Mouse (Mus musculus) MEL (cell line): ENCODE measurements at regions not wholly inside any gene's neighbourhood (a gene's known extent, or its start where the extent isn't known, plus 50 kb on each side); places are given as distances from the start of the nearest gene placed in this dataset.

Source experiments
- CTCF ChIP-seq, 3 experiments: IDR thresholded peaks in 2 of 3; conservative IDR thresholded peaks in 1 of 3; 2 replicates each; pipeline ENCODE4 v1.5.1; 2011 to 2012; ENCODE audit warnings: low read length in 3 of 3, low read depth in 2 of 3, mild to moderate bottlenecking in 2 of 3, improper control_type of control experiment in 1 of 3, inconsistent platforms in 1 of 3, mixed read lengths in 1 of 3, moderate library complexity in 1 of 3; ENCODE audit not compliant: control insufficient read depth in 1 of 3, insufficient read depth in 1 of 3, poor library complexity in 1 of 3, severe bottlenecking in 1 of 3
- ETS1 ChIP-seq: IDR thresholded peaks from 2 replicates; pipeline ENCODE4 v1.6.1; 2012; ENCODE audit warnings: low read depth, mild to moderate bottlenecking, inconsistent platforms, low read length, improper control_type of control experiment, moderate library complexity
- GABPA ChIP-seq: IDR thresholded peaks from 2 replicates; pipeline ENCODE4 v1.6.1; 2012; ENCODE audit warnings: low read depth, mild to moderate bottlenecking, inconsistent platforms, low read length, improper control_type of control experiment, moderate library complexity
- HCFC1 ChIP-seq: IDR thresholded peaks from 2 replicates; pipeline ENCODE4 v1.6.1; 2012; ENCODE audit warnings: low read depth, mild to moderate bottlenecking, inconsistent platforms, low read length, improper control_type of control experiment, moderate library complexity
- MAFK ChIP-seq: IDR thresholded peaks from 2 replicates; pipeline ENCODE4 v1.6.1; 2011; ENCODE audit warnings: low read depth, mild to moderate bottlenecking, low read length, improper control_type of control experiment, borderline replicate concordance
- MAX ChIP-seq: IDR thresholded peaks from 2 replicates; pipeline ENCODE4 v1.6.1; 2011; ENCODE audit warnings: low read length, improper control_type of control experiment
- MAZ ChIP-seq: IDR thresholded peaks from 2 replicates; pipeline ENCODE4 v1.6.1; 2012; ENCODE audit warnings: low read depth, mild to moderate bottlenecking, inconsistent platforms, low read length, improper control_type of control experiment
- POLR2A ChIP-seq, 2 experiments: IDR thresholded peaks; 2 replicates each; pipeline ENCODE4 v1.6.1; 2011 to 2012; ENCODE audit warnings: low read length in 2 of 2, mild to moderate bottlenecking in 2 of 2, control low read depth in 1 of 2, improper control_type of control experiment in 1 of 2, low read depth in 1 of 2, moderate library complexity in 1 of 2; ENCODE audit not compliant: control insufficient read depth in 1 of 2, insufficient read depth in 1 of 2, poor library complexity in 1 of 2
- SIN3A ChIP-seq: IDR thresholded peaks from 2 replicates; pipeline ENCODE4 v1.6.1; 2012; ENCODE audit warnings: low read length, improper control_type of control experiment, inconsistent platforms
- TBP ChIP-seq: IDR thresholded peaks from 2 replicates; pipeline ENCODE4 v1.8.0; 2011; ENCODE audit warnings: low read depth, low read length, improper control_type of control experiment
- ZNF384 ChIP-seq: IDR thresholded peaks from 2 replicates; pipeline ENCODE4 v1.6.1; 2012; ENCODE audit warnings: low read depth, mild to moderate bottlenecking, inconsistent platforms, low read length, improper control_type of control experiment

DNA sequence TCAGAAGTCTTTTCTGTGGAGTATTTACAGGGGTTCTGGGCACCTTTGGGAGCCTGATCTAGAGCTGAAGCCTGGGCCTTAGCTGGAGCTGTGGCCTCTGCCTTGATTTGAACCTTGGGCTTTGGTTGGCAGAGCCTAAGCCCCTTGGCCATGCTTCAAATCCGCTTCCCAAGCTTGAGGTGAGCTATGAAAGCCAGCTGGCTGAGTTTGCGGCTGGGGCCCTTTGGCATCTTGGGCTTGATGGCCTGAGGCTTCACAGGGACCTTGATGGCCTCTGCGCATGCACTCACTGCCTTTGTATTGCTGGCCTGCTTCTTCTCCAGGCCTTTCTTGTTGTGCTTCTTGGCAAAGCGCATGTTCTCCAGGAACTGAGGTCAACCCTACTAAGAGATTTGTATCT is 384.5 kb upstream of the Fam241a start:
- TF ChIP-seq POLR2A (IDR thresholded peaks at IDR 0.05; ENCODE audit: control insufficient read depth in 1 of 2, insufficient read depth in 1 of 2, low read depth in 1 of 2, low read length in 2 of 2, poor library complexity in 1 of 2) (no peak), HCFC1 (no peak), TBP (no peak), ZNF384 (no peak), MAZ (no peak), MAFK (no peak), CTCF (IDR thresholded peaks at IDR 0.05 in 2 of 3, conservative IDR thresholded peaks at IDR 0.05 in 1 of 3; ENCODE audit: control insufficient read depth in 1 of 3, insufficient read depth in 1 of 3, low read depth in 2 of 3, low read length in 3 of 3, poor library complexity in 1 of 3, severe bottlenecking in 1 of 3) (no peak), MAX (no peak), ETS1 (no peak), SIN3A (no peak), GABPA (no peak)
